Mouse (Mus musculus) heart, adult 2 months (tissue): ENCODE results near the gene A630095N17Rik. TPM values are rescaled to one million over a fixed set of nuclear protein-coding genes. Genes with fewer than 3 reads are reported as not detected.

Source experiments
- DNase-seq, 2 experiments: peaks; one replicate each; pipeline ENCODE4 v3.0.0; 2021
- H3K27ac ChIP-seq: fragments of 200-600 bp; 2 replicates; pipeline ENCODE4 v1.8.1; 2022
- H3K27me3 ChIP-seq: fragments of 200-500 bp; 2 replicates; pipeline ENCODE4 v1.6.1; 2012; ENCODE audit warnings: mild to moderate bottlenecking, low read length, inconsistent platforms, mixed read lengths; ENCODE audit not compliant: control insufficient read depth, insufficient read depth
- H3K36me3 ChIP-seq: fragments of 200-500 bp; 2 replicates; pipeline ENCODE4 v1.6.1; 2012; ENCODE audit warnings: low read length, inconsistent platforms; ENCODE audit not compliant: control insufficient read depth, insufficient read depth
- H3K4me1 ChIP-seq: fragments of 200-500 bp; 2 replicates; pipeline ENCODE4 v1.6.1; 2011; ENCODE audit warnings: low read length; ENCODE audit not compliant: control insufficient read depth, insufficient read depth
- H3K4me3 ChIP-seq: fragments of 200-600 bp; 2 replicates; pipeline ENCODE4 v1.8.1; 2022
- H3K79me2 ChIP-seq: fragments of 200-500 bp; replicated peaks from 2 replicates; pipeline ENCODE4 v1.6.1; 2012; ENCODE audit warnings: mild to moderate bottlenecking, inconsistent platforms, low read length, moderate library complexity, mixed read lengths; ENCODE audit not compliant: control insufficient read depth, insufficient read depth
- H3K9ac ChIP-seq: fragments of 200-500 bp; 2 replicates; pipeline ENCODE4 v1.6.1; 2012; ENCODE audit warnings: low read depth, mild to moderate bottlenecking, control low read depth, inconsistent platforms, low read length, mixed read lengths
- CTCF ChIP-seq: fragments of 200-600 bp; IDR thresholded peaks from 2 replicates; pipeline ENCODE4 v1.8.1; 2022; ENCODE audit warnings: antibody characterized with exemption, mild to moderate bottlenecking, moderate library complexity
- EP300 ChIP-seq: fragments of 200-500 bp; IDR thresholded peaks from 2 replicates; pipeline ENCODE4 v1.6.1; 2011; ENCODE audit warnings: low read depth, low read length, control low read depth; ENCODE audit not compliant: insufficient read depth
- POLR2A ChIP-seq: fragments of 200-500 bp; IDR thresholded peaks from 2 replicates; pipeline ENCODE4 v1.6.1; 2011; ENCODE audit warnings: mild to moderate bottlenecking, low read depth, low read length, control low read depth; ENCODE audit not compliant: insufficient read depth
- WGBS: fragments of 180-500 bp; shearing (Covaris S2); methylation state at CpG from one replicate; pipeline ENCODE4 v1.1.7; 2018; 5-methylcytosine and 5-hydroxymethylcytosine counted together
- intact Hi-C: fragments of 180-260 bp; cut with DNase I; formaldehyde crosslinking; loops from one replicate; pipeline ENCODE4 v1.15.1; 2025
- polyA plus RNA-seq: library from polyadenylated mRNA; depleted of rRNA; stranded (reverse); fragments of >200 nt; gene quantifications from 2 replicates; pipeline ENCODE4 v1.2.3, GENCODE M21; 2012
- total RNA-seq, 2 experiments: library from RNA; stranded (reverse); gene quantifications; 2 replicates each; pipeline ENCODE4 v1.2.3; 2021

Gene A630095N17Rik
- total and polyA plus RNA-seq, 3 experiments: not detected

DNA sequence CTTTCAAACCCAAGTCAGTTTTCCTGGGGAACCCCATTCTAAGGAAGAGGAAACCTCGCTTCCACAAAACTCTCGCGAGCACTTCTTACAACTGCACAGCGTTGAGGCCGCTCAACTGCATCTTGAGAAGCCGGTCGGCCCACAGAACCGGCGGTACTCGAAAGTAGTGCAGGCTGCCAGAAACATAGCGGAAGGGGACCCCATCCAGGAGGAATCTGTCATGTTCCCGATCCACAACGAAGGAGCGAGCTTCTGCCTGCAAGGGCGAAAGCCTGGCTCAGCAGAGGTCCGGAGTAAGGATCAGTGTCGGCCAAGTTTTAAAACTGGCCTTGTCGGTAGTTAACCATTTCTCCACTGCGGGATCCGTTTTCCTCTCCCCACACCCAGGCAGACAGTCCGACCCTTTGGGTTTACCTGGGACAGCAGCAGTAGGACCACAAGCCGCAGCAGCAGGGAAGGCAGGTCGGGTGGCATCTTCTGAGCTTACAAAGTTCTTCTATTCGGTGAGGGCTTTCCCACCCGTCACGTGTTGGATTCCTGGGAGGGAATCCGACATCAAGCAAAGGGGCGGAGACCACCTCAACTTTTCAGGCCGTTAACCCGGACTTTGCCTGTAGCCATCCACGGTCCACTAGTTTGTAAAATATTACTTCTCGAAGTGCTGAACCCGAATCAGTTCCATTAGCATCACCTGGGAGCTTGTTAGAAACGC lies 22.8 kb downstream of the A630095N17Rik start:
- whole genome bisulfite sequencing: 16% methylated on average over 34 of the region's 34 CpGs
- Histone ChIP-seq H3K9ac (peak overlapping the region; percentile 28), H3K27me3 (no peaks in the 10 kb centered on the region), H3K79me2 (no peaks in the 10 kb centered on the region; the same call in 1 of the 2 replicates), H3K4me3 (peak overlapping the region; percentile 39), H3K4me1 (peaks cover 8% of the 10 kb centered on the region), H3K27ac (peak overlapping the region; percentile 60), H3K36me3 (peaks cover 9% of the 10 kb centered on the region)
- intact Hi-C loops: no loop called here
- no peak for TF ChIP-seq CTCF
- TF ChIP-seq EP300: no peak
- TF ChIP-seq POLR2A: 0 out of 2 replicates have a peak, but pooled peaks have one; percentile 26
- peak; percentile 49 to 55 for DNase-seq

DNA sequence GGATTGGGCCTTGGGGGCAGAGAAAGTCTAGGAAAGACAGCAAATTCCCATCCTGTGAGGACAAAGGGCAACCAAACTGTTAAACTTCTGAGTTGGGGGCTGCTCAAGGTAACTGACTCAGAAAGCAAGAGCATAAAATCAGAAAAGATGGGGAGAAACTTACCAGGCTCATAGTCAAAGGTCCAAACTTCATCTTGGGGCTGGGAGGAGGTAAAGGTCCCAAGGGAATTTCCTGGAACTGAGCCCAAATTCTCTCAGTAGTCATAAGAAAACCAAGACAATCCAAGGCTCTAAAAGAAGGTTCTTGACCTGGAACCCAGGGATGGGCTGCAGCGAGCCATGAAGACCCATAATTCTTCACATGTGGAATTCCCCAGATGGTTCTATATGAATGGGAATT lies 30.7 kb downstream of the A630095N17Rik start:
- intact Hi-C loops: no loop called here
- Histone ChIP-seq H3K27ac (no peak overlapping the region), H3K4me3 (no peak overlapping the region), H3K27me3 (no peaks in the 10 kb centered on the region), H3K79me2 (no peaks in the 10 kb centered on the region), H3K4me1 (no peaks in the 10 kb centered on the region), H3K9ac (no peak overlapping the region), H3K36me3 (no peaks in the 10 kb centered on the region)
- WGBS: 81% methylated on average over 1 of the region's 1 CpGs
- DNase-seq: no peak
- TF ChIP-seq EP300 (no peak), POLR2A (no peak), CTCF (no peak)

GRCm38 (mm10) chr1:75192452-75192851 lies 39.5 kb downstream of the A630095N17Rik start:
- TF ChIP-seq POLR2A (no peak; the same call in 1 of the 2 replicates), EP300 (no peak), CTCF (no peak)
- H3K79me2 ChIP-seq: peaks cover 3% of the 10 kb centered on the region; the same call in 1 of the 2 replicates
- peaks cover 3% of the 10 kb centered on the region for H3K36me3 ChIP-seq
- H3K27ac ChIP-seq: peak overlapping the region; percentile 92
- peak overlapping the region; percentile 77 for H3K9ac ChIP-seq
- intact Hi-C loops: loop anchor here (1.0 to 10.0 kb wide), 5 partner anchors 18 to 242 kb away; partner anchors contain the start of genes Cnppd1, Dnpep, Glb1l and Gmppa
- no peaks in the 10 kb centered on the region for H3K27me3 ChIP-seq
- DNase-seq: peak; percentile 50 to 57
- peak overlapping the region; percentile 98 for H3K4me3 ChIP-seq
- H3K4me1 ChIP-seq: peaks cover 5% of the 10 kb centered on the region
- WGBS: under 1% methylated on average over 19 of the region's 19 CpGs

DNA sequence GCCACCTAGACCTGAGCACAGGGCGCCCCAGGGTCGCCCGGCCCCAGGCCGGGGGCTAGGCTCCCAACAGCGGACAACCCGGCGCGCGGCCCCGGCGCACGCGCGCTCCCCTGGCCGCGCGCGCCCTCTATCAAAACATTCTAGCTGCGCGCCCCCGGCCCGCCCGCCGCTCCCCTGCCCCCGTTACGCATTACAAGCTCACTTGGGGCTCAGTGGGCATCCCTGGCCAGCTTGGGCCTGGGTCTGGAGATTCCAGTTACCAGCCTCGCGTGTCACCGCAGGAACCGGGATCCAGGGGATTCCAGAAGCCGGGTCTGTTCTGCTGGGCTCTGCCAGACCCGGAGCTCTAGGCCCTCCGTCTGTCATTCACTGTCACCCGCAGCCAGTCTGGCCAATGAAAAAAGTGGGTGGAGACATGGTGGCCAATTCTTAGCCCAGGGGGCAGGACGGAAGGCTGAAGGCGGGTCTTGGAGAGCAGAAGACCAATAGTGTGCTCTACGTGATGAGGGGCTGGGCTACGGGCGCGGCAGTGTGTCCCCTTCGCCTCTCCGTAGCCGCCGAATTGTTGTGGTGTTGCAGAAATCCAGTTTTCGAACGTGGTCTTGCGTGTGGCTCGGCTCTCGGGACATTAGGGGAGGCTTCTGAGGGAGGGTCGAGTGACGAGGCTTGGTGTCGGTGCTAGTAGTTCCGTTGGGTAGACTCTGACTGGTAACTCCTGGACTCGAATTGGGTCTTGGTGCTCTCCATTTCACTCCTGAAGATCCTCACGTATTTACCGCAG lies 40.1 kb downstream of the A630095N17Rik start, which contains the start of the genes Ankzf1 and Atg9a:
Ankzf1 (plus strand) TSS at position 530 of the 781 bp plus-strand sequence.
Atg9a (minus strand) TSS at position 575 of the 781 bp plus-strand sequence.
- peak within 1 kb of the TSS; percentile 79 for H3K9ac ChIP-seq
- peak within 1 kb of the TSS; percentile 92 for H3K27ac ChIP-seq
- H3K4me3 ChIP-seq: peak within 1 kb of the TSS; percentile 98
- H3K4me1 ChIP-seq: peaks cover 5% of the 10 kb centered on the region
- TF ChIP-seq CTCF (peak; percentile 5; the same call in 1 of the 2 replicates), POLR2A (peak; percentile 92), EP300 (peak; percentile 68)
- H3K27me3 ChIP-seq: no peaks in the 10 kb centered on the region
- peak; percentile 93 to 98 for DNase-seq
- H3K79me2 ChIP-seq: peaks cover 3% of the 10 kb centered on the region; the same call in 1 of the 2 replicates
- intact Hi-C loops: loop anchor here (1.0 to 10.0 kb wide), 6 partner anchors 12 to 243 kb away; partner anchors contain the start of genes Abcb6, Cnppd1, Dnpep and Glb1l
- WGBS: under 1% methylated on average over 56 of the region's 56 CpGs
- H3K36me3 ChIP-seq: peaks cover 3% of the 10 kb centered on the region

GRCm38 (mm10) chr1:75191258-75191621 lies 40.7 kb downstream of the A630095N17Rik start:
- peaks cover 3% of the 10 kb centered on the region for H3K36me3 ChIP-seq
- peaks cover 5% of the 10 kb centered on the region for H3K4me1 ChIP-seq
- H3K9ac ChIP-seq: peak overlapping the region; percentile 79
- no peak for DNase-seq
- H3K79me2 ChIP-seq: peaks cover 3% of the 10 kb centered on the region; the same call in 1 of the 2 replicates
- H3K27me3 ChIP-seq: no peaks in the 10 kb centered on the region
- H3K27ac ChIP-seq: peak overlapping the region; percentile 92
- intact Hi-C loops: loop anchor here (1.0 to 10.0 kb wide), 3 partner anchors 11 to 244 kb away; partner anchors contain the start of genes Abcb6, Dnpep and Gmppa
- WGBS: 37% methylated on average over 5 of the region's 5 CpGs
- peak overlapping the region; percentile 98 for H3K4me3 ChIP-seq
- no peak for TF ChIP-seq CTCF
- no peak for TF ChIP-seq EP300
- TF ChIP-seq POLR2A: no peak
